Mouse (Mus musculus) neural tube, embryonic 14.5 days (tissue): ENCODE results near the gene Ddx56. TPM values are rescaled to one million over a fixed set of nuclear protein-coding genes. Genes with fewer than 3 reads are reported as not detected.

Source experiments
- polyA plus RNA-seq: library from polyadenylated mRNA; unstranded; fragments of >200 nt; fragmentation: Nextera tagmentation; extraction: Ambion mirVana; gene quantifications from 2 replicates; pipeline ENCODE4 v1.2.1, GENCODE M21; 2014

Ddx56 gene
- polyA plus RNA-seq, 1 experiment from 2014 or later = 78.3 TPM

Other genes with a start within 250 kb of the Ddx56 start
- 106 and 144 TPM in 2 replicates for gene Camk2b, start 201.4 kb downstream of the Ddx56 start, polyA plus RNA-seq
- 0.64 and 0.83 TPM in 2 replicates for gene A730071L15Rik, start 67.7 kb downstream of the Ddx56 start, polyA plus RNA-seq
- 58.0 and 65.5 TPM in 2 replicates for gene Nudcd3, start 67.4 kb downstream of the Ddx56 start, polyA plus RNA-seq
- gene Npc1l1, start 37.6 kb downstream of the Ddx56 start, polyA plus RNA-seq = 0.05 and 0.26 TPM in 2 replicates
- gene Tmed4, start 7.1 kb upstream of the Ddx56 start, polyA plus RNA-seq = 130 and 133 TPM in 2 replicates
- 115 and 131 TPM in 2 replicates for gene Ogdh, start 23.9 kb upstream of the Ddx56 start, polyA plus RNA-seq
- 31.4 and 32.8 TPM in 2 replicates for gene Zmiz2, start 121.3 kb upstream of the Ddx56 start, polyA plus RNA-seq
- 4,020 and 4,257 TPM in 2 replicates for gene Ppia, start 147.7 kb upstream of the Ddx56 start, polyA plus RNA-seq
- gene H2afv, start 176.7 kb upstream of the Ddx56 start, polyA plus RNA-seq = 188 and 234 TPM in 2 replicates
- gene Purb, start 208.1 kb upstream of the Ddx56 start, polyA plus RNA-seq = 11.4 and 11.6 TPM in 2 replicates